Mouse (Mus musculus) intestine, embryonic 15.5 days (tissue): ENCODE measurements at regions not wholly inside any gene's neighbourhood (a gene's known extent, or its start where the extent isn't known, plus 50 kb on each side); places are given as distances from the start of the nearest gene placed in this dataset.
A peak's percentile ranks its signal among the peaks of the same experiment; 100 is the strongest.
"Not testable (repeated sequence)": the region's sequence is repeated elsewhere in the genome, so short reads cannot be mapped to it uniquely, and the experiment has no call there.

Source experiments
- ATAC-seq: fragments of 200-750 bp; cut with Nextera tagmentation; 2 replicates; pipeline ENCODE4 v1.8.0; 2017; ENCODE audit warnings: moderate TSS enrichment, moderate library complexity
- H3K27ac ChIP-seq: fragments of 300-500 bp; sonication (generic); 2 replicates; pipeline ENCODE4 v1.5.1; 2015; ENCODE audit warnings: mild to moderate bottlenecking, inconsistent platforms
- H3K27me3 ChIP-seq: fragments of 300-500 bp; sonication (generic); replicated peaks from 2 replicates; pipeline ENCODE4 v1.6.1; 2015; ENCODE audit warnings: inconsistent platforms
- H3K36me3 ChIP-seq: fragments of 300-500 bp; sonication (generic); 2 replicates; pipeline ENCODE4 v1.6.1; 2015; ENCODE audit warnings: inconsistent platforms
- H3K4me1 ChIP-seq: fragments of 300-500 bp; sonication (generic); replicated peaks from 2 replicates; pipeline ENCODE4 v1.6.1; 2015; ENCODE audit warnings: inconsistent platforms
- H3K4me2 ChIP-seq: fragments of 300-500 bp; sonication (generic); replicated peaks from 2 replicates; pipeline ENCODE4 v1.6.1; 2015; ENCODE audit warnings: mild to moderate bottlenecking, inconsistent platforms
- H3K4me3 ChIP-seq: fragments of 300-500 bp; sonication (generic); replicated peaks from 2 replicates; pipeline ENCODE4 v1.5.1; 2015; ENCODE audit warnings: inconsistent platforms
- H3K9ac ChIP-seq: fragments of 300-500 bp; sonication (generic); 2 replicates; pipeline ENCODE4 v1.6.1; 2015; ENCODE audit warnings: inconsistent platforms
- H3K9me3 ChIP-seq: fragments of 300-500 bp; sonication (generic); 2 replicates; pipeline ENCODE4 v1.6.1; 2016; ENCODE audit warnings: inconsistent platforms
- WGBS: fragments of 180-500 bp; shearing (Covaris S2); methylation state at CpG from one replicate; pipeline ENCODE4 v1.1.7; 2015; 5-methylcytosine and 5-hydroxymethylcytosine counted together

- ATAC-seq, result no peak
Observed at GRCm38 (mm10) chr15:38413329-38413728, 988.0 kb downstream of the 4930447A16Rik start.

GRCm38 (mm10) chr15:38414318-38415090 lies 989.1 kb downstream of the 4930447A16Rik start:
- 52% methylated on average over 8 of the region's 8 CpGs for WGBS
- no peak overlapping the region for H3K4me3 ChIP-seq

More at GRCm38 (mm10) chr15:38413329-38413728, 988.0 kb downstream of the 4930447A16Rik start:
- H3K4me1 ChIP-seq, result peaks cover 7% of the 10 kb centered on the region; the same call in 1 of the 2 replicates
- H3K36me3 ChIP-seq, result no peaks in the 10 kb centered on the region
- no peaks in the 10 kb centered on the region for H3K27me3 ChIP-seq
- no peaks in the 10 kb centered on the region for H3K9me3 ChIP-seq
- no peak overlapping the region for H3K4me3 ChIP-seq
- WGBS, result 87% methylated on average over 6 of the region's 6 CpGs
- no peak overlapping the region for H3K4me2 ChIP-seq
- no peak overlapping the region for H3K27ac ChIP-seq
- no peak overlapping the region for H3K9ac ChIP-seq

GRCm38 (mm10) chr15:38415091-38415486 lies 989.7 kb downstream of the 4930447A16Rik start:
- Histone ChIP-seq H3K9me3 (no peaks in the 10 kb centered on the region), H3K36me3 (no peaks in the 10 kb centered on the region), H3K9ac (no peak overlapping the region), H3K4me1 (peaks cover 13% of the 10 kb centered on the region), H3K4me3 (no peak overlapping the region), H3K4me2 (no peak overlapping the region), H3K27ac (peak overlapping the region; percentile 62), H3K27me3 (no peaks in the 10 kb centered on the region)
- peak; percentile 18; the same call in 1 of the 2 replicates for ATAC-seq
- WGBS, result 41% methylated on average over 2 of the region's 2 CpGs

More at GRCm38 (mm10) chr15:38414318-38415090, 989.1 kb downstream of the 4930447A16Rik start:
- no peak overlapping the region for H3K9ac ChIP-seq
- no peaks in the 10 kb centered on the region for H3K27me3 ChIP-seq
- H3K4me1 ChIP-seq, result peaks cover 13% of the 10 kb centered on the region
- H3K27ac ChIP-seq, result peak overlapping the region; percentile 69
- no peak overlapping the region for H3K4me2 ChIP-seq
- H3K9me3 ChIP-seq, result no peaks in the 10 kb centered on the region
- ATAC-seq, result peak; percentile 64
- H3K36me3 ChIP-seq, result no peaks in the 10 kb centered on the region

GRCm38 (mm10) chr15:38419621-38420020 lies 994.3 kb downstream of the 4930447A16Rik start:
- H3K4me3 ChIP-seq, result no peak overlapping the region
- H3K9ac ChIP-seq, result no peak overlapping the region
- no peaks in the 10 kb centered on the region for H3K27me3 ChIP-seq
- H3K9me3 ChIP-seq, result no peaks in the 10 kb centered on the region
- H3K4me1 ChIP-seq, result peaks cover 18% of the 10 kb centered on the region
- no peak for ATAC-seq
- no peak overlapping the region for H3K4me2 ChIP-seq
- peak overlapping the region; percentile 27 for H3K27ac ChIP-seq
- 53% methylated on average over 7 of the region's 7 CpGs for WGBS
- no peaks in the 10 kb centered on the region for H3K36me3 ChIP-seq

GRCm38 (mm10) chr15:38420784-38421183 lies 995.4 kb downstream of the 4930447A16Rik start:
- no peak overlapping the region for H3K9ac ChIP-seq
- H3K4me3 ChIP-seq, result no peak overlapping the region
- no peaks in the 10 kb centered on the region for H3K9me3 ChIP-seq
- WGBS, result 17% methylated on average over 3 of the region's 3 CpGs
- H3K27ac ChIP-seq, result peak overlapping the region; percentile 44; the same call in 1 of the 2 replicates
- peak; percentile 71 for ATAC-seq
- no peaks in the 10 kb centered on the region for H3K36me3 ChIP-seq
- H3K4me2 ChIP-seq, result no peak overlapping the region
- no peaks in the 10 kb centered on the region for H3K27me3 ChIP-seq
- peaks cover 15% of the 10 kb centered on the region for H3K4me1 ChIP-seq

DNA sequence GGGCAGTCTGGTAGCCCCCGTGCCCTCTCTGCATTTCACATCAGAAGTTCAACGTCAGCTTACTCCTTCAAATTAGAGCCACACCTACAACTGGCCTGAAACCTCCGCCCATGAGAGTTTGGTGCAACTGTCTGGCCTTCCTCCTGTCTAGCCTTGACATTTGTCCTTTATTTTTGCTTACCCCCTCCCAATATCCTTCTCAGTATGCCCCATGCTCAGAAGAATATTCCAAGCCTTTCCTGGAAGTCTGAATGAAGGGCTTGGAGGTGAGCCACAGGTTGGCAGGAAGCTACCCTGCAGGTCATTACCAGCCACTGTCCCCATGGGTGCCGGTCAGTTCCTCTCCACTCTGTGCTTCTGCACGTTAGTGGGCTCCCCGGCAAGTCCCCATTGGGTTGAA lies 997.4 kb downstream of the 4930447A16Rik start:
- 68% methylated on average over 6 of the region's 6 CpGs for WGBS
- no peaks in the 10 kb centered on the region for H3K9me3 ChIP-seq
- no peak for ATAC-seq
- H3K4me2 ChIP-seq, result no peak overlapping the region
- H3K27me3 ChIP-seq, result no peaks in the 10 kb centered on the region
- no peaks in the 10 kb centered on the region for H3K36me3 ChIP-seq
- H3K9ac ChIP-seq, result no peak overlapping the region
- no peak overlapping the region; the same call in 1 of the 2 replicates for H3K27ac ChIP-seq
- H3K4me1 ChIP-seq, result peaks cover 15% of the 10 kb centered on the region
- no peak overlapping the region for H3K4me3 ChIP-seq

- Histone ChIP-seq H3K36me3 (no peaks in the 10 kb centered on the region), H3K27ac (no peak overlapping the region), H3K27me3 (no peaks in the 10 kb centered on the region), H3K9me3 (no peaks in the 10 kb centered on the region), H3K9ac (no peak overlapping the region), H3K4me3 (no peak overlapping the region), H3K4me2 (no peak overlapping the region), H3K4me1 (peaks cover 6% of the 10 kb centered on the region)
- no peak for ATAC-seq
- WGBS, result 60% methylated on average over 4 of the region's 4 CpGs
Observed at GRCm38 (mm10) chr15:38425506-38425905, 1000.2 kb downstream of the 4930447A16Rik start.

DNA sequence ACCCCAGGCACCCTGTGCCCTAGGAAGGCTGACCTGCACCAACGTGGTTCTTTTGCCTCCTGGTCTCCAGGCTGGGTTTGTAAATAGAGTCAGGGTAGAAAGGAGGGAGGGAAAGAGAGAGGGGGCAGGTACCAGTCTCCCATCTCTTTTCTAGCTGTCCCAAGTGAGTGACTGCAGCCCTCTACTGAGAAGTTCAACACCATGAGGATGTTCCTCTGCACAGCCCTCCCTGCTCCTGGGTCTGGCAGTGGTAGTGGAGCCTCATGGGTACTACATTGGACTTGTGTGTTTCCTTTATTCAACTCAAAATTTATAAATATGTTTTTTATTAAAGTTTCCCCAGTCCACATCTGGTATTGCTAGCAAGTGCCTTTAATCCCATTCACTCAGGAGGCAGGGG lies 1002.6 kb downstream of the 4930447A16Rik start:
- Histone ChIP-seq H3K9me3 (no peaks in the 10 kb centered on the region), H3K4me3 (no peak overlapping the region), H3K4me1 (no peaks in the 10 kb centered on the region), H3K27me3 (no peaks in the 10 kb centered on the region), H3K4me2 (no peak overlapping the region), H3K36me3 (no peaks in the 10 kb centered on the region), H3K9ac (no peak overlapping the region), H3K27ac (no peak overlapping the region)
- WGBS, result 38% methylated on average over 1 of the region's 1 CpGs
- no peak for ATAC-seq

GRCm38 (mm10) chr15:38431668-38432067 lies 1006.3 kb downstream of the 4930447A16Rik start:
- no peak overlapping the region for H3K9ac ChIP-seq
- no peaks in the 10 kb centered on the region for H3K36me3 ChIP-seq
- H3K4me3 ChIP-seq, result no peak overlapping the region
- 79% methylated on average over 2 of the region's 2 CpGs for WGBS
- no peaks in the 10 kb centered on the region for H3K27me3 ChIP-seq
- H3K27ac ChIP-seq, result no peak overlapping the region
- peak; percentile 47 for ATAC-seq
- H3K4me2 ChIP-seq, result no peak overlapping the region
- no peaks in the 10 kb centered on the region for H3K4me1 ChIP-seq
- H3K9me3 ChIP-seq, result no peaks in the 10 kb centered on the region

GRCm38 (mm10) chr15:38433386-38433785 lies 1008.0 kb downstream of the 4930447A16Rik start:
- H3K27me3 ChIP-seq, result no peaks in the 10 kb centered on the region
- WGBS, result 70% methylated on average over 7 of the region's 7 CpGs
- no peaks in the 10 kb centered on the region for H3K4me1 ChIP-seq
- no peak overlapping the region for H3K4me3 ChIP-seq
- H3K36me3 ChIP-seq, result no peaks in the 10 kb centered on the region
- H3K27ac ChIP-seq, result no peak overlapping the region
- H3K4me2 ChIP-seq, result no peak overlapping the region
- H3K9ac ChIP-seq, result no peak overlapping the region
- no peaks in the 10 kb centered on the region for H3K9me3 ChIP-seq
- no peak for ATAC-seq

- H3K4me3 ChIP-seq, H3K9me3 ChIP-seq, H3K4me1 ChIP-seq, H3K27ac ChIP-seq, H3K4me2 ChIP-seq, H3K36me3 ChIP-seq, H3K9ac ChIP-seq, H3K27me3 ChIP-seq, ATAC-seq: not testable (repeated sequence)
- 92% methylated on average over 2 of the region's 2 CpGs for WGBS
Observed at GRCm38 (mm10) chr15:38434239-38434638, 1008.9 kb downstream of the 4930447A16Rik start.
